Mouse (Mus musculus) 3134 (cell line): ENCODE results near the gene Vmn1r70.

ENCODE experiments used
- DNase-seq: peaks from one replicate; pipeline ENCODE4 v3.0.0-alpha.2; 2011; ENCODE audit warnings: low spot score; ENCODE audit not compliant: insufficient read length; ENCODE audit errors: extremely low read depth

The Vmn1r70 gene

DNA sequence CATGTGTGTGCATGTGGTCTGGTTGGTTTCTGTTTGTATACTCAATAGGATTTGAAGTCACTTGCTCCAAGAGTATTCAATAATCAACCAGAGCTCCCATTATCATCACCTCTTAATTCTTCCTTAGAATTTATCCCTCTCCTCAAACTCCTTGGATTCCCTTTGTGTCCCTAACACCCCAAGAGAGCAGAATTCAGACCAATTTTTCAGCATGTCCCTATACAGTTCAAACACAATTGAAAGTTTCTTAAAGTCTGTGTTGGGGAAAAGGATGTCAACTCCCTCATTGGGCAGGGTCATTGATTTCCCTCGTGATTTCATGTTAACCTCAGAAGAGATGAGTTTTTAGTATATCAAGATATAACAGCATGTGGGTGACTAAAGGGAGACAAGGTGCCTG lies at the start of gene Vmn1r70:
Gene Vmn1r70 (plus strand): TSS at position 301 of the 400 bp plus-strand sequence.
- no peak for DNase-seq

DNA sequence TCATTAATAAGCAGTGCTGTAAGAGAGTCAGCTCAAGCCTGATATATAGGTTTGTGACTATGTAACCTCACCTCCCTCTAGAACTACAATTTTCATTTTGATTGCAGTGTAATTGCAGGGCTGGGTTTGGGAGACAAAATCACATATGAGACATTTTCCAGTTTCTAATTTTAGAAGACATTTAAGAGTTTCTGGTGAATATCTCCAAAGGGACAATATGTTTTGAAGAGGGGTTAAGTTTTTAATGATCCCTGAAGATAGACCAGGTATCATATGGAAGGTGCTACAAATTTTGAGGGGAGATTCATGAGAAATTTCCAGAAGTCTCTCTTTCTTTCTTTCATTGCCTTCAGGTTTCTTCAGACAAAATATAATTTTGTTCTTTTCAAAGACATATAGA lies 17.8 kb upstream of the Vmn1r70 start, which contains the start of gene Vmn1r69:
Gene Vmn1r69 (minus strand): TSS at position 101 of the 400 bp plus-strand sequence.
- DNase-seq = no peak
